Mouse (Mus musculus) ES-Bruce4 (cell line): Measurements from ENCODE around the gene Stard9. TPM values are rescaled to one million over a fixed set of nuclear protein-coding genes. Genes with fewer than 3 reads are reported as not detected.

Experiments used
- H3K27ac ChIP-seq: 2 replicates; pipeline ENCODE4 v1.5.1; 2012; ENCODE audit warnings: low read length, inconsistent platforms; ENCODE audit not compliant: insufficient read depth
- H3K27me3 ChIP-seq: 2 replicates; pipeline ENCODE4 v1.6.1; 2012; ENCODE audit warnings: mild to moderate bottlenecking, low read length, inconsistent platforms; ENCODE audit not compliant: control insufficient read depth, poor library complexity, insufficient read depth, severe bottlenecking
- H3K36me3 ChIP-seq: 2 replicates; pipeline ENCODE4 v1.6.1; 2012; ENCODE audit warnings: inconsistent platforms, mild to moderate bottlenecking, low read length, moderate library complexity; ENCODE audit not compliant: control insufficient read depth, poor library complexity, insufficient read depth, severe bottlenecking
- H3K4me1 ChIP-seq: one replicate; pipeline ENCODE4 v1.8.1; 2011; ENCODE audit warnings: low read length; ENCODE audit not compliant: control insufficient read depth, insufficient read depth
- H3K4me3 ChIP-seq: 2 replicates; pipeline ENCODE4 v1.5.1; 2011; ENCODE audit warnings: low read depth, mild to moderate bottlenecking, low read length
- H3K9ac ChIP-seq: 2 replicates; pipeline ENCODE4 v1.6.1; 2012; ENCODE audit warnings: low read depth, mild to moderate bottlenecking, inconsistent platforms; ENCODE audit not compliant: poor library complexity, severe bottlenecking
- H3K9me3 ChIP-seq: replicated peaks from 2 replicates; pipeline ENCODE4 v1.6.1; 2012; ENCODE audit warnings: mild to moderate bottlenecking, low read length, inconsistent platforms; ENCODE audit not compliant: control insufficient read depth, poor library complexity, insufficient read depth, severe bottlenecking
- CTCF ChIP-seq: IDR thresholded peaks from one replicate; pipeline ENCODE4 v1.8.1; 2011; ENCODE audit warnings: low read depth, low read length
- EP300 ChIP-seq: IDR thresholded peaks from 2 replicates; pipeline ENCODE4 v1.6.1; 2011; ENCODE audit warnings: low read depth, low read length; ENCODE audit not compliant: insufficient read depth
- POLR2A ChIP-seq: IDR thresholded peaks from one replicate; pipeline ENCODE4 v1.8.1; 2011; ENCODE audit warnings: low read length; ENCODE audit not compliant: insufficient read depth
- polyA plus RNA-seq: library from polyadenylated mRNA; stranded (reverse); fragments of >200 nt; gene quantifications from 2 replicates; pipeline ENCODE4 v1.2.4, GENCODE M21; 2011; ENCODE audit warnings: low read depth; ENCODE audit not compliant: missing spikeins, insufficient read depth, insufficient read length

The Stard9 gene
- polyA plus RNA-seq, 1 experiment, result 4.0 TPM

DNA sequence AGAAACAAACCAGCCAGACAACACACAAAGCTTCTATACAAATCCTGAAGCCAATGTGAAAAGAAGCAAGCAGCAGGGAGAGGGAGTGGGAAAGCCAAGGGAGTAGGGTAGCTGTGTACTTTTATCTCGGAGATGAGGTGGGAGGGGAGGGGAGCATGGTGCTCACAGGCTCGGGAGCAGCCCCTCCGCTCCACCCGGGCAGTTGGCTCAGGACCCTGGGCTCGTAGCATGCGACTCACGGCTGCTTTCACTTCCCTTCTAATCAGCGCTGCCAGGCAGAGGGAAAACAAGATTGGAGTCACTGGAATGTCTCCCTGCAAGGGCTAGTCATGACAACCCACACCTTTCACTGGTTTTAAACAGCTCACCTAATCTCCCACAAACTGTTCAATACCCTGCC lies 93.6 kb downstream of the Stard9 start:
- Histone ChIP-seq H3K27me3 (no peaks in the 10 kb centered on the region), H3K27ac (no peak overlapping the region), H3K4me1 (no peaks in the 10 kb centered on the region), H3K36me3 (peaks cover 71% of the 10 kb centered on the region), H3K9ac (no peak overlapping the region), H3K9me3 (no peaks in the 10 kb centered on the region), H3K4me3 (no peak overlapping the region)
- no peak for TF ChIP-seq CTCF
- TF ChIP-seq POLR2A, result no peak

DNA sequence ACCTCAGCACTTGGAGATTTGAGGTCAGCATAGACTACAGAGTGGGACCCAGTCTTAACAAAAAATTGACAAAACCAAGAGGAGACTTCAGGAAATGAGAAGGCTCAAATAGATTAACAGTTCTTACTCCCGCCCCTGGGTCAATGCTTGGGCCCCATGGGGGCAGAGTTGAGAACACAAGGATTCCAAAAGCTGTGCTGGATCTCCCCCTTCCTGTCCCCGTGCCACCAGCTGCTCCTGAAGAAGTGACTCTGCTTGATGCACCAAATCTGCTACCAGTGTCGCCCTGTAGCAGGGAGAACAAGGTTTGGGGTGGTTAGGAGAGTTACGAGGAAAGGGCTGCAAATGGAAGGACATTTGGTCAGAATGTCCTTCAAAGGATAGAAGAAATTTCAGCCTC lies 94.7 kb downstream of the Stard9 start:
- Histone ChIP-seq H3K27ac (no peak overlapping the region), H3K36me3 (peaks cover 64% of the 10 kb centered on the region), H3K4me3 (no peak overlapping the region), H3K27me3 (no peaks in the 10 kb centered on the region), H3K9ac (no peak overlapping the region), H3K9me3 (no peaks in the 10 kb centered on the region), H3K4me1 (no peaks in the 10 kb centered on the region)
- TF ChIP-seq CTCF (no peak), POLR2A (no peak), EP300 (no peak)

DNA sequence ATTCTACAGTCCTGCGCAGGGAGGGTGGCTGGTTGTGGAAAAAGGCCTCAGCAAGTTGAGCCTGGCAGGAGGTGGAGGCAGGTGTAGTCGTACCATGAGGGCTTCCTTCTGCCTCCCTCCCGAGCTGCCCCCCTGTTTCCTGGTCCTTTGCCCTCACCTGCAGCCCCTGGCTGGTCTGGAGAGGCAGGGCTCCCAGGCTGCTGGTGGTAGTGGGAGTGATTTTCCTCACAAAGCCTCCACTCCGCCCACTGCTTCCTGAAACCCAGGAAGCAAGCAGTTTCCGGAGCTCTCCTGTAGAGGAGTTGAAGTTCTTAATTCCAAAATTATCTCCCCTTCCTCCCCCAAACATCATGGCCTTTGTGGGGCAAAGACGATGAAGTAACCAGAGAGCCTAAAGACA lies 95.3 kb downstream of the Stard9 start:
- Histone ChIP-seq H3K9me3 (no peaks in the 10 kb centered on the region), H3K27me3 (no peaks in the 10 kb centered on the region), H3K4me1 (no peaks in the 10 kb centered on the region), H3K9ac (no peak overlapping the region), H3K4me3 (no peak overlapping the region), H3K36me3 (peaks cover 59% of the 10 kb centered on the region), H3K27ac (no peak overlapping the region)
- TF ChIP-seq CTCF (no peak), POLR2A (no peak)

DNA sequence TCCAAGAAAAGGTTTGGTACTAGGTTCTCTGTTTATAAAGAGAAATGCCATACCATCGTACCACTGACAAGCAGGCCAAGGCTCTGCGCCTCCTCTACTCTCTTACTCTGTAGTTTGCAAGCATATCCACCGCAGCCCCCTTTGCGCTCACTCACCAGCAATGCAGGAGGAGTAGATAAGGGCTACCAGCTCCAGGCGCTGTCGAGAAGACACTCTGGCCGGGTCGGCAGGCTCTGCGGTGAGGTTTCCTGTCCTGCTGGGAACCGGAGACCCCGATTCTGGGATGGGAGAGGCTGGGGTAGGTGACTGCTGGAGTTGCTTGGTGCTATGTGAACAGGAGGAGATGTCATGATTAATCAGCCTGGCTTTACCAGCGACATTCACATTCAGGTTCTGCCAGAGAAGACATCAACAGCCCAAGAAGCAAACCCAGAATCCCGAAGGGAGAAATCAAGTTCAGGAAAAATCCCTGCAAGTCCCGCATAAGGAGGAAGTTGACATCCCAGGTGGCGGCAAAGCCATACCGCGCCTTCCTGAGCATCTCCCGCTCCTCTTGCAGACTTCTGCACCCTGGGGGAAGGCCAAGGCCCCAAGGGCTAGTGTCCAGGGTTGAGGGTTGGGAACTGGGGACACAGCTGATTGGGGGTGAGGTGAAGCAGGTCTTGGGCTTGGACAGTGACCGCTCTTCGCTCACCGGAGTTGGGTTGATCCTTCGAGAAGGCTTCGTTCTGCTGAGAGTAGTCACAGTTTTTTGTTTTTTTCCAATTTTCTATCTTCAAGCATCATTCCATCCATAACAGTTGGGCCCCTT lies 101.1 kb downstream of the Stard9 start:
- Histone ChIP-seq H3K9me3 (no peaks in the 10 kb centered on the region), H3K27ac (no peak overlapping the region), H3K27me3 (no peaks in the 10 kb centered on the region), H3K4me3 (peak overlapping the region; percentile 96), H3K36me3 (peaks cover 35% of the 10 kb centered on the region), H3K4me1 (peaks cover 3% of the 10 kb centered on the region), H3K9ac (peak overlapping the region; percentile 94)
- no peak for TF ChIP-seq CTCF
- TF ChIP-seq EP300, result no peak
- TF ChIP-seq POLR2A, result no peak

DNA sequence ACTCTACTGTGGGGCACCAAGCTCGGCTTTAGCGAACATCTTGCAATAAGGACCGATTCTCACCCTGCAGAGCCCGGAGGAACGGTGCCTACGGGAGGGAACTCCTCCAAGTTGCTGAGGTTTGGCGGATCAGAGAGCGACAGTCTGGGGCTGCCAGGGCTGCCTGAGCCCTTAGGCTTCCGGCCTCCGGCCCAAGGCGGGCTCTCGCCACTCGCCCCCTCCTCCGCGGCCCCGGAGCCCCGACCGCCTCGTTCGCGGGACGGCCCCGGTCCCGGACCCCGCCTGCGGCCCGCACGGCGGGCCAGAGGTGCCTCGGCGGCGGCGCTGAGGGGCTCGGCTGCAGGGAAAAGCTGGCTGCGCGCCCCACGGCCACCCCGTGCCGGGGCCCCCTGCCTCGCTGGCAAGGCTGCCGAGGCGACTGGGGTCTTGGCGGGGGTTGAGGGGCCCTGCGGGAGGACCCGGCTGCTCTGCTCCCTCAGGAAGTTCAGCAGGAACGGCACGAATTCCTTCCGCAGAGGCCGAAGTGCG lies 101.8 kb downstream of the Stard9 start:
- TF ChIP-seq EP300 (no peak), POLR2A (no peak), CTCF (no peak)
- H3K9me3 ChIP-seq, result no peaks in the 10 kb centered on the region
- peak overlapping the region; percentile 80 for H3K27ac ChIP-seq
- H3K9ac ChIP-seq, result peak overlapping the region; percentile 94
- H3K27me3 ChIP-seq, result no peaks in the 10 kb centered on the region
- H3K4me3 ChIP-seq, result peak overlapping the region; percentile 96
- peaks cover 28% of the 10 kb centered on the region for H3K36me3 ChIP-seq
- H3K4me1 ChIP-seq, result peaks cover 3% of the 10 kb centered on the region

DNA sequence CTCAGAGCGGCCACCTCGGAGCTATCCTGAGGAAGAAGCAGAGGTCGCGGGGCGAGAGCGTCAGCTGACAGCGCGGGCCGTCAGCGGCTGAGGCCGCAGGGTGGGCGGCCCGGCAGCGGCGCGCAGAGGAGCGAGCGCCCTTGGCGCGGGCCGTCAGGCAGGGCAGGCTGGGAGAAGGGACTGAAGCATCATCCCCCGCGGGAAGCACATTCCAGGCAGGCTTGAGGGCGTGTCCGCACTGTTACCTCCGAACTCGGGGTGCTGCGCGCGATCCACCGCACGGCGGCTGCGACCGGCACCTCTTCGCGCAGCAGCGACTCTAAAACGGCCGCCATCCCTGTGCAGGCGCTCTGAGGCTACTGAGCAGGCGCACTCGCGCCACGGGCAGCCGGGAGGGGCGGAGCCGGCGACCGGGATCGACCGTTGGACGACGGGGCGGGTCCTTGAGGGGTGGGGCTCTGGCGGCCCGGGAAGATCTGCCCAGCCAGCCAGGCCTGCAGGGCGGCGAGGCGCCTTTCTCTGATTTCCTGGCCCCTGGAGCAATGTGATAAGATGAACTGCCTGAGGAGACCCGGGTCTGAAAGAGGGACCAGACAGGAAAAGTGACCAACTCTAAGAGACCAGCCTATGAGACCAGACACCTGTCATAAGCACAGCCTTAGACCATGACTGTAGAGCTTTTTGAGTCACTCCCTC lies 102.4 kb downstream of the Stard9 start:
- peak overlapping the region; percentile 96 for H3K4me3 ChIP-seq
- no peaks in the 10 kb centered on the region for H3K9me3 ChIP-seq
- peaks cover 22% of the 10 kb centered on the region for H3K36me3 ChIP-seq
- H3K27ac ChIP-seq, result peak overlapping the region; percentile 92
- TF ChIP-seq POLR2A, result peak; percentile 77
- no peak for TF ChIP-seq EP300
- H3K27me3 ChIP-seq, result no peaks in the 10 kb centered on the region
- peak overlapping the region; percentile 94 for H3K9ac ChIP-seq
- peaks cover 3% of the 10 kb centered on the region for H3K4me1 ChIP-seq
